Mouse (Mus musculus) embryonic facial prominence, embryonic 14.5 days (tissue): ENCODE results near the gene Dcaf11. TPM values are rescaled to one million over a fixed set of nuclear protein-coding genes. Genes with fewer than 3 reads are reported as not detected.

Experiments
- ATAC-seq: fragments of 200-750 bp; cut with Nextera tagmentation; 2 replicates; pipeline ENCODE4 v1.8.0; 2017; ENCODE audit warnings: low read depth, moderate number of reproducible peaks, moderate TSS enrichment
- DNase-seq: peaks from one replicate; pipeline ENCODE4 v3.0.0-alpha.2; 2015; ENCODE audit warnings: low spot score
- H3K27ac ChIP-seq: fragments of 300-500 bp; sonication (generic); replicated peaks from 2 replicates; pipeline ENCODE4 v1.5.1; 2014; ENCODE audit warnings: low read depth, mild to moderate bottlenecking, low read length, moderate library complexity
- H3K27me3 ChIP-seq: fragments of 300-500 bp; sonication (generic); replicated peaks from 2 replicates; pipeline ENCODE4 v1.6.1; 2014; ENCODE audit warnings: low read length; ENCODE audit not compliant: control insufficient read depth, insufficient read depth
- H3K36me3 ChIP-seq: fragments of 300-500 bp; sonication (generic); 2 replicates; pipeline ENCODE4 v1.6.1; 2014; ENCODE audit warnings: low read length, mixed read lengths; ENCODE audit not compliant: control insufficient read depth, insufficient read depth
- H3K4me1 ChIP-seq: fragments of 300-500 bp; sonication (generic); 2 replicates; pipeline ENCODE4 v1.6.1; 2014; ENCODE audit warnings: antibody characterized with exemption, low read length; ENCODE audit not compliant: control insufficient read depth, insufficient read depth
- H3K4me2 ChIP-seq: fragments of 300-500 bp; sonication (generic); 2 replicates; pipeline ENCODE4 v1.6.1; 2014; ENCODE audit warnings: low read depth, mild to moderate bottlenecking, low read length, moderate library complexity, mixed read lengths
- H3K4me3 ChIP-seq: fragments of 300-500 bp; sonication (generic); 2 replicates; pipeline ENCODE4 v1.5.1; 2014; ENCODE audit warnings: low read depth, mild to moderate bottlenecking, low read length
- H3K9ac ChIP-seq: fragments of 300-500 bp; sonication (generic); 2 replicates; pipeline ENCODE4 v1.6.1; 2014; ENCODE audit warnings: low read depth, mild to moderate bottlenecking, low read length, moderate library complexity, mixed read lengths
- H3K9me3 ChIP-seq: fragments of 300-500 bp; sonication (generic); 2 replicates; pipeline ENCODE4 v1.6.1; 2016; ENCODE audit warnings: low read length; ENCODE audit not compliant: control insufficient read depth
- WGBS: fragments of 180-500 bp; shearing (Covaris S2); extraction: QIAGEN DNeasy Blood & Tissue Kit; methylation state at CpG from one replicate; pipeline ENCODE4 v1.1.7; 2014; 5-methylcytosine and 5-hydroxymethylcytosine counted together
- polyA plus RNA-seq: library from polyadenylated mRNA; unstranded; fragments of >200 nt; fragmentation: Nextera tagmentation; extraction: Ambion mirVana; gene quantifications from 2 replicates; pipeline ENCODE4 v1.2.1, GENCODE M21; 2014

Gene Dcaf11
- polyA plus RNA-seq, 1 experiment from 2014 or later, result 55.1 TPM

- Histone ChIP-seq H3K4me3 (no peak overlapping the region), H3K9me3 (no peaks in the 10 kb centered on the region), H3K27ac (no peak overlapping the region), H3K4me1 (peaks cover 6% of the 10 kb centered on the region), H3K27me3 (no peaks in the 10 kb centered on the region), H3K4me2 (no peak overlapping the region), H3K36me3 (peaks cover 61% of the 10 kb centered on the region), H3K9ac (no peak overlapping the region)
- DNase-seq (no peak), ATAC-seq (no peak)
- WGBS, result 78% methylated on average over 9 of the region's 9 CpGs
Observed at GRCm38 (mm10) chr14:55544334-55544733, 15.5 kb upstream of the Dcaf11 start.

GRCm38 (mm10) chr14:55550191-55550590 lies 9.6 kb upstream of the Dcaf11 start:
- no peak for DNase-seq
- Histone ChIP-seq H3K36me3 (peaks cover 45% of the 10 kb centered on the region), H3K27ac (no peak overlapping the region), H3K27me3 (no peaks in the 10 kb centered on the region), H3K4me3 (no peak overlapping the region), H3K4me1 (no peaks in the 10 kb centered on the region), H3K9ac (no peak overlapping the region), H3K9me3 (no peaks in the 10 kb centered on the region), H3K4me2 (no peak overlapping the region)
- ATAC-seq, result no peak
- 85% methylated on average over 6 of the region's 6 CpGs for WGBS

- Histone ChIP-seq H3K27me3 (no peaks in the 10 kb centered on the region), H3K4me1 (no peaks in the 10 kb centered on the region), H3K9me3 (no peaks in the 10 kb centered on the region), H3K4me2 (no peak overlapping the region), H3K9ac (no peak overlapping the region), H3K4me3 (no peak overlapping the region), H3K27ac (no peak overlapping the region), H3K36me3 (peaks cover 35% of the 10 kb centered on the region)
- DNase-seq (no peak), ATAC-seq (no peak)
- 71% methylated on average over 5 of the region's 5 CpGs for WGBS
Observed at GRCm38 (mm10) chr14:55551347-55551746, 8.5 kb upstream of the Dcaf11 start.

GRCm38 (mm10) chr14:55551794-55552193 lies 8.0 kb upstream of the Dcaf11 start:
- ATAC-seq (no peak), DNase-seq (no peak)
- peaks cover 31% of the 10 kb centered on the region for H3K36me3 ChIP-seq
- H3K27me3 ChIP-seq, result no peaks in the 10 kb centered on the region
- no peaks in the 10 kb centered on the region for H3K9me3 ChIP-seq
- H3K4me1 ChIP-seq, result no peaks in the 10 kb centered on the region
- H3K4me3 ChIP-seq, result no peak overlapping the region
- WGBS, result 89% methylated on average over 8 of the region's 8 CpGs
- no peak overlapping the region for H3K4me2 ChIP-seq
- no peak overlapping the region for H3K27ac ChIP-seq
- no peak overlapping the region for H3K9ac ChIP-seq

GRCm38 (mm10) chr14:55554635-55555034 lies 5.2 kb upstream of the Dcaf11 start:
- no peak overlapping the region for H3K4me2 ChIP-seq

GRCm38 (mm10) chr14:55555788-55556187 lies 4.0 kb upstream of the Dcaf11 start:
- ATAC-seq (no peak), DNase-seq (no peak)
- no peaks in the 10 kb centered on the region for H3K9me3 ChIP-seq
- H3K4me3 ChIP-seq, result no peak overlapping the region
- WGBS, result 71% methylated on average over 3 of the region's 3 CpGs
- H3K27me3 ChIP-seq, result no peaks in the 10 kb centered on the region
- no peak overlapping the region for H3K9ac ChIP-seq
- H3K27ac ChIP-seq, result no peak overlapping the region
- H3K4me1 ChIP-seq, result no peaks in the 10 kb centered on the region
- H3K4me2 ChIP-seq, result no peak overlapping the region
- no peaks in the 10 kb centered on the region for H3K36me3 ChIP-seq

More at GRCm38 (mm10) chr14:55554635-55555034, 5.2 kb upstream of the Dcaf11 start:
- no peaks in the 10 kb centered on the region for H3K9me3 ChIP-seq
- peaks cover 4% of the 10 kb centered on the region for H3K36me3 ChIP-seq
- ATAC-seq, result no peak
- no peaks in the 10 kb centered on the region for H3K27me3 ChIP-seq
- no peak overlapping the region for H3K4me3 ChIP-seq
- no peak for DNase-seq
- no peak overlapping the region for H3K9ac ChIP-seq
- no peak overlapping the region for H3K27ac ChIP-seq
- H3K4me1 ChIP-seq, result no peaks in the 10 kb centered on the region

- no peaks in the 10 kb centered on the region for H3K9me3 ChIP-seq
- H3K4me3 ChIP-seq, result no peak overlapping the region
- peaks cover 8% of the 10 kb centered on the region for H3K4me1 ChIP-seq
- H3K27ac ChIP-seq, result no peak overlapping the region
- no peaks in the 10 kb centered on the region for H3K36me3 ChIP-seq
- H3K9ac ChIP-seq, result no peak overlapping the region
- peak; percentile 70 for DNase-seq
- ATAC-seq, result no peak
- H3K4me2 ChIP-seq, result no peak overlapping the region
- WGBS, result 26% methylated on average over 5 of the region's 5 CpGs
- H3K27me3 ChIP-seq, result no peaks in the 10 kb centered on the region
Observed at GRCm38 (mm10) chr14:55557003-55557402, 2.8 kb upstream of the Dcaf11 start.

GRCm38 (mm10) chr14:55557587-55557986 lies 2.2 kb upstream of the Dcaf11 start:
- ATAC-seq (no peak), DNase-seq (no peak)
- H3K4me2 ChIP-seq, result no peak overlapping the region
- H3K9me3 ChIP-seq, result no peaks in the 10 kb centered on the region
- no peak overlapping the region for H3K9ac ChIP-seq
- H3K27me3 ChIP-seq, result no peaks in the 10 kb centered on the region
- H3K4me1 ChIP-seq, result peaks cover 8% of the 10 kb centered on the region
- 92% methylated on average over 3 of the region's 3 CpGs for WGBS
- no peak overlapping the region for H3K27ac ChIP-seq
- no peaks in the 10 kb centered on the region for H3K36me3 ChIP-seq
- no peak overlapping the region for H3K4me3 ChIP-seq

GRCm38 (mm10) chr14:55558740-55559448 lies 912 bp upstream of the Dcaf11 start:
- Histone ChIP-seq H3K27ac (peak overlapping the region; percentile 98; the same call in 1 of the 2 replicates), H3K36me3 (peaks cover 9% of the 10 kb centered on the region; the same call in 1 of the 2 replicates), H3K27me3 (no peaks in the 10 kb centered on the region), H3K9ac (peak overlapping the region; percentile 77), H3K4me2 (peak overlapping the region; percentile 65), H3K4me3 (peak overlapping the region; percentile 70), H3K9me3 (no peaks in the 10 kb centered on the region), H3K4me1 (peaks cover 8% of the 10 kb centered on the region)
- ATAC-seq (no peak), DNase-seq (no peak)
- WGBS, result 52% methylated on average over 6 of the region's 6 CpGs
